Mouse (Mus musculus): Measurements from ENCODE around the gene Shroom3.

The Shroom3 gene

DNA sequence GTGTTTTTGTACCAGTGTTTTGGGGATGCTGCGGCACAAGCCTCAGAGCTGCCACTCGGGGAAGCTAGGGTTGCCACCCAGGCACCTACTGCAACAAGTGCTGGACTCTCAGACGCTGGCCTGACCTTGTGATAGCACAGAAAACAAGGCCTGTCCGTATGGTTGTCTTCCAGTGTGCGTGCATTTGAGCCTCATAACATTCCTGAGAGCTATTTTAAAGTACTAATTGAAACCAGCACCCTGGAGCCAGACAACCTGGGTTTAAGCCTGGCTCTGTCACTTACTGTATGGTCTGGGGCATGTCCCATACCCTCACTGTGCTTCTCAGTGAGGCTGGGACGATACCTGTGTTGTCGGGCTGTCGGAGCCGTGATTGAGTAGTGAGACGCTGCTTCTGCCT lies 276.1 kb downstream of the Shroom3 start:
- DNase-seq (ENCODE audit: inconsistent age in 2 of 2, low spot score in 1 of 2): no peak

DNA sequence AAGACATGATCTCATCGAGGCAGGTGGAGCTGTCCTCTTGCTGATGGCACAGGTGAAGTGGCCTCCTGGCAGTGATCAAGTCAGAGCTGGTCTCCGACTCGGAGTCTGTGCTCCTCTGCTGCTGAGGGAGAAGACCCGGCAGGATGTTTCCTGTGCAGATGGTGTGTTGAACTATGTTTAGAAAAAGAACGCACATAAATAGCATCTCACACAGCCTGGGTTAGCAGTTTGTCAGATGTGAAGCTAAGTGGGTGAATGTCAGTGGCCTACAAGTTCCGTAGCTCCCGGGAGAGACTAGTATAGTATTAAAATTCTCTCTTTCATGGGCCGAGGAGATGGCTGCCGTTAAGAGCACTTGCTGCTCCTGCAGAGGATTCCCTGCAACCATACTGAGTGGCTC lies 276.5 kb downstream of the Shroom3 start:
- no peak for DNase-seq (ENCODE audit: inconsistent age in 2 of 2, low spot score in 1 of 2)

DNA sequence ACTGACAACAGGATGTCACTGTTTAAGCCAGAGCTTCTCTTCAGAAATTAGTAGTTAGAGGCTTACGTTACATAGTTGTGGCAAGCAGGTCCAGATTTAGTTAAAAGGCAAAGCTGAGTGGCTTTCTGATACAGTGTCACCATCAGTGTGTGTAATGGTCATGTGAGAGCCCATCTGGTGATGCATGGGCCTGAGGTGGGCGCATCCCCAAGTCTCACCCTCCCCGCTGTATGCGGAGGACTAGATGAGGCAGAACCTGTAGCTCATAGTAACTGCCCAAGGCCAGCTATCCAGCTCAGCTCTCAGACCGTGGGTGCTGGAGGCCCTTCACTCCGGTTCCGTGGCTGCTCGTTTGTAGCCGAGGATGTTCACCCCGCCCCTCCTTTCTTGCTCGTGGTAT lies 278.1 kb downstream of the Shroom3 start:
- no peak for DNase-seq (ENCODE audit: inconsistent age in 2 of 2, low spot score in 1 of 2)

DNA sequence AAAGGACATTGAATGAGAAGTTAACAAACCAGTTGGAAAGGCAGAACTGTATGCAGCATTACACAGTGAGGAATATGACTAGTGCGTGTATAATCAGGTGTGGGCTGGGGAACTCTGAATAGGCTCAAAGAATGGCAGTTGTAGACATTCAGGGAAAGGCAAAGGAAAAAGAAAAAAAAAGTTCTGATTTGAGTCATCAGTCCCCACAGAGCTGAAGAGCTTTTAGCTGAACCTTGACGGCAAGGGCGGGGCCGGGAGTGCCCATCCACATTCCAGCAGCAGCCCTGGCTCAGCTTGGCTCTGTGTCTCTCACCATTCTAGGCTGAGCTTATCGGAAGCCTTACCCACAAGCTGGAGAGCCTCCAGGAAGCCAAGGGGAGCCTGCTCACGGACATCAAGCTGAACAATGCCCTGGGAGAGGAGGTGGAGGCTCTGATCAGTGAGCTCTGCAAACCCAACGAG lies 278.6 kb downstream of the Shroom3 start:
- DNase-seq (ENCODE audit: inconsistent age in 2 of 2, low spot score in 1 of 2): peak; percentile 62 to 74

DNA sequence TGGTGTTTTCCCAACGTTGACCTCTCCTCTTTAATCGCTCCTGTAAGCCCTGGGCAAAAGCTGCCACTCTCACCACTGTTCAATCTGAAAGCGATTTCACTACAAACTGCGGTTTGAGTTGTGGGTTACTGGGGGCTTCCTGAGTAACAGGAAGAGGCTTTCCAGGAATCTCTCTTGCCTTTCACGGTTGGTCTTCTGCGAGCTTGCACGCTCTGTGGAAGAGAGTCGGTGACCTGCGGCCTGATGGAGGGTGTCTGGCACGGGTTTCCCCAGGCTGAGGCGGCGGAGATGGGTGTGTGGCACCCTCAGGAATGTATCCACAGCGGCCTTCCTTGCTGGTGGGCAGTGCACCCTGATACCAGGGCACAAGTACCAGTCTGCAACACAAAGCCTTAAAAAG lies 281.5 kb downstream of the Shroom3 start:
- no peak for DNase-seq (ENCODE audit: inconsistent age in 2 of 2, low spot score in 1 of 2)

DNA sequence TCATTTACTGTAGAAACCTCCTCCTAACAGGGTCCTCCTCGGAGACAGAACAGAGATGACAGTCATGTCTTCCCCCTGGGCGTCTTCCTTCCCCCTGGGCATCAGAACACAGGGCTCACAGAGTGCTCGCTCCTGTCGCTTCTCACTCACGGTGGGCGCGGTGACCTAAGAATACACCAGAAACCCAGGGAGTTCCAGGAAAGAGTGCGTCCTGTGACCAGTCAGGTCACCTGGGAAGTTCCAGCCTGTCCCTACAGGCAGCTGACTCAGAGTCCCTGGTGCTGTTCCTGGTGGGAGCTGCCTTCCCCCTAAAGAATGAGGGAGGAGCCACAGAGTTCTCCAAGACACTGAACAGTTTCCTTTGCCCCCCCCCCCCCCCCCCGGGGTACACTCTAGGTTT lies 283.9 kb downstream of the Shroom3 start:
- no peak for DNase-seq (ENCODE audit: inconsistent age in 2 of 2, low spot score in 1 of 2)

DNA sequence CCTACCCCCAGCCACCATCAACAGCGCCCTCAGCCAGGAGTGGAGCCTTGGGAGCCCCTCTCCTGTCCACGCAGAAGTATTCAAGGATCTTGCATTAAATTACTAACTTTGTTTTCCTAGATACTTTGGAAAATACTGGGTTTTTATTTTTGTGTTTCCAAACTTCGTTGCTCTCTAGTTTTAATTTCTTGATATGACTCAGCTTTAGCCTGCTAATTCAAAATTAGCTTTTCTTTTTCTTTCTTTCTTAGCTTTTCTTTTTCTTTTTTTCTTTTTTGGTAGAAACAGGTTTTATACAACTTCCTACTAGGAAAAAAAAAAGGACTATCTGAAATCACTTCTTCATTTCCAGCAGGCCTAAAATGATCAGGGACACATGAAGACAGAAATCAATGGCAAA lies 284.7 kb downstream of the Shroom3 start:
- DNase-seq (ENCODE audit: inconsistent age in 2 of 2, low spot score in 1 of 2): no peak

DNA sequence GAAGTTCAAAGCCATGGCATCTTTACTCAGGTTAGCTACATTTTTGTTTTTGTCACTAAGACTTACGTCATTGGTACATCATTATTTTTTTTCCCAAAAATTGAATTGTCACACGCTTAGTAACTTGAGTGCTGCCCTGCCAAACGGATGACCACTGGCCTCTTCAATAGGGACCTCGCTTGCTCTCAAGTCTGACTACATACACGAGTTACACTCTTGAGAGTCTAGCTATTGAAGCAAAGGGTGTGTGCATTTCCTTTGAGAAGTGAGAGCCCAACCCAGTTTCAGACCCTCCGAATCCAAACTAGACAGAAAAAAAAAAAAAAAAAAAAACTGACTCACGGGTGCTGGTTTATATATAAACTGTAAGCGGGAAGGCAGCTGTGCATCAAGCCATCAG lies 286.2 kb downstream of the Shroom3 start:
- no peak for DNase-seq (ENCODE audit: inconsistent age in 2 of 2, low spot score in 1 of 2)

DNA sequence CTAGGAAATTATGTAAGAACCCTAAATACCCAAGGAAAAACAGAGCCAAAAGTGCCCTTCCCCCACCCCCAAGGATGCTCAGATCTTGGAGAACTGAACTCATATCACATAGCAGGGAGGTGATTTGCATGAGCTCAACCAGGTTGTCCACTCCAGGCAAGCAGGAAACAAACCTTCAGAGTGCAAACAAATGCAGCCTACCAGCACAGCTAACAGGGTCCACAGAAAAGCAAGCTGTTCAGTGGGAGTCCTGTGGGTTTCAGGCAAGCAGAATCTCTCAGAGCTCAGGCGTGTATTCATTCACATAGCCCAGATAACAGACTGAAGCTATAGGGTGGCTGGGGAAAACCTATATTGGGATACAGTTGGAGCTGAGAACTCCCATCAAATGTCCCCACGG lies 286.7 kb downstream of the Shroom3 start:
- no peak for DNase-seq (ENCODE audit: inconsistent age in 2 of 2, low spot score in 1 of 2)

DNA sequence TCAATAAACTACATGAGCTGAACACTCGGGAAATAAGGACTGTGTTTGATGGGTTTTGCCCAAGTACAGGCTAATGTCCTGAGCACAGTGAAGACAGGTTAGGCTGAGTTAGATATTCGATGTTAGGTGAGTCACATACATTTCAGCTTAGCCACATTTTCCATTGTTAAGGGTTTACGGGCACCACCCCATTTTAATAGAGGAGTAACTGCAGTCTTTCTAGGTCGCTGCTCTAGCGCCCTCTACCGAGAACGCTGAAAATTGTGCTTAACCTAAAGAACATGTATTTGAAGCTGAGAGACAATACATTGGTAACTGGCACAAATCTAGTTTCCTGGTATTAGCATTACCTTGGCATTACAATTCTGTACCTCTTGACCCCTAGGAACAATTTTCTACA lies 287.2 kb downstream of the Shroom3 start:
- peak in 1 of 2 experiments; percentile 52 for DNase-seq (ENCODE audit: inconsistent age in 2 of 2, low spot score in 1 of 2)

DNA sequence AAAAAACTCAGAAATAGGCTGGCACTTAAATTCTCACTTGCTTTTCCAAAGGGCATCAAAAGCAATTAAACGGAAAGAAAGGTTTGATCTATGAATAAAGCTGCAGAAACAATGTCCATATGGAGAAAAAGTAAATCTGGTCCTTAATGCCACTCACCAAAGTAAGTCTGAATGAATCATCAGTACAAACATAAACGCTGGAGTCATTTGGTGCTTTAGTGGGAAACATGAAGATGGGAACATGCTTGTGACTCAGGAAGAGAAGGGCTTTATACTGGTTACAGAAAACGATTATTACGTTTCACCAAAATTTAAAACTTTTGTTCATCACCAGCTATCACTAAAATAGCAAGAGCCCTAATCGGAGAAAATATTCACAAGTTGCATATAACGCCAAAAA lies 297.2 kb downstream of the Shroom3 start:
- no peak for DNase-seq (ENCODE audit: inconsistent age in 2 of 2, low spot score in 1 of 2)

DNA sequence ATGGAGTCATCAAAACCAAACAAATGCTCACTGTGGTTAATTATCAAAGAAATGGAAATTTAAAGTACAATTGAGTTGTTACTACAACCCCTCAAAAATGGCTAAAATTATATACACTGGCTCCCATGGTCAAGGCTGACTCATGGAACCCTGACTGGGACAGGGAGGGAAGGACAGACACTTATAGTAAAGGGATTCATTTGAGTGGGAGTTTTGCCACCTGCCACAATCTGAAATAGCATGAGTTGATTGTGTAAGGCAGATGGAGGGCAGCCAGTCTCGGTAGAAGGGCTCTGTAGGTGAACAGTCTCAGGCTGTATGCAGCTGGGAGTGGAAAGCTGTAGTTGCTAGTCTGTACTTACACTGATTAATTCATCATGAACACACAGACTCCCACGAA lies 297.6 kb downstream of the Shroom3 start:
- DNase-seq (ENCODE audit: inconsistent age in 2 of 2, low spot score in 1 of 2): no peak

DNA sequence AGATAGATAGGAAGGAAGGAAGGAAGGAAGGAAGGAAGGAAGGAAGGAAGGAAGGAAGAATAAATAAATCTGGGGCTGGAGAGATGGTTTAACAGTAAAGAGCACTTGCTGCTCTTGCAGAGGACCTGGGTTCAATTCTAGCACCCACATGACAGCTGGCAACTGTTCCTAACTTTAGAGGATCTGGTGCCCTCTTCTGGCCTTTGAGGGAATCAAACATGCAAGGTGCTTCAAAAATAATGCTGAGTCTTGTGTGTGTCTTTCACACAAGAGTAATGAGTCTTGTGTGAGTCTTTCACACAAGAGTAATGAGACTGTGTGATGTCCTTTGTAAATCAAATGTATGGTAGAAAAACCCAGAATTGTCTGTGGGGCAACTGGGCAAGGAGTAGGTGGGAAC lies 299.4 kb downstream of the Shroom3 start:
- DNase-seq (ENCODE audit: inconsistent age in 2 of 2, low spot score in 1 of 2): peak in 1 of 2 experiments; percentile 59

DNA sequence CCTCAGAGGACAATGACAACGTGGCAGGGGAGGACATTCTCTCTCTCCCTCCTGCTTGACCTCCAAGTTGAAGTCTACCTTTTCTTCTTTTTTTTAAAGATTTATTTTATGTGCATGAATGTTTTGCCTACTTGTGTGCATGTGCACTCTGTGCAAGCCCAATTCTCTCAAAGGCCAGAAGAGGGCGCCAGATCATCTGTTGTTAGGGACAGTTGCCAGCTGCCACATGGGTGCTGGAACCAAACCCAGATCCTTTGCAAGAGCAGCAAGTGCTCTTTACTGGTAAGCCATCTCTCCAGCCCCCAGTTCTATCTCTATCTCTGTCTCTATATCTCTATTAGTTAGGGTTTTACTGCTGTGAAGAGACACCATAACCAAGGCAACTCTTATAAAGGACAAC lies 300.7 kb downstream of the Shroom3 start:
- no peak for DNase-seq (ENCODE audit: inconsistent age in 2 of 2, low spot score in 1 of 2)

DNA sequence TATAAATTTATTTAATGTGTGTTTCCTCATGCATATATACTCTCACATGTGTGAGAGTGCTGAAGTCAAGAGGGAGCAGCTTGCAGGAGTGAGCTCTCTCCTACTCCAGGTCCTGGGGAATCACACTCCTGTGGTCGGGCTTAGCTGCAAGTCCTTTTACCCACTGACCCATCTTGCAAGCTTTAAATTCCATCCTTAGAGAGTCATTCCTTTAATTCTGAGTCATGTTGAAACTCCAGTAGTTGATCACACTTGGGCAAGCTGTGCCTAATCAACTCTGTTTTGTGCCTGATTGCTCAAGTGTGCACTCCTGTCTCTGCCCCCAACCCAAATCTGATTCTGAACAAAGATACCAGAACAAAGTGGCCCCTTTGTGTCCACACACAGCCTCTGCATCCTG lies 301.5 kb downstream of the Shroom3 start:
- no peak for DNase-seq (ENCODE audit: inconsistent age in 2 of 2, low spot score in 1 of 2)

DNA sequence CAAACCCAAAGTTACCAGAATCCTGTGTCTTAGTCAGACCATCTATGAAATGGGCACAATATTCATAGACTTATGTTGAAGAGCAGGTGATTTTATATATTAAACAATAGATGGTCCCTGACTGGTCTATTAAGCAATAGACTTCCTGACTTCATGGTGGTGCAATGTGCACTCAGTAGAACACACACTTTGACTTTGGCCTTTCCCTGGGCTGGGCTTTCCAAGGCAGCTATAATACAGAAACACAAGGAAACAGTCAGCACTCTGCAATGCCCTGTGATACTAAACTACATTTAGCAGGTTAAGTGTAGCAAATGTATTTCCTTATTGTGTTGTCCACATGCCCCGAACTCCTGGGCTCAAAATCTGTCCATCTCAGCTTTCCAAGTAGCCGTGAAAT lies 302.2 kb downstream of the Shroom3 start:
- DNase-seq (ENCODE audit: inconsistent age in 2 of 2, low spot score in 1 of 2): no peak

DNA sequence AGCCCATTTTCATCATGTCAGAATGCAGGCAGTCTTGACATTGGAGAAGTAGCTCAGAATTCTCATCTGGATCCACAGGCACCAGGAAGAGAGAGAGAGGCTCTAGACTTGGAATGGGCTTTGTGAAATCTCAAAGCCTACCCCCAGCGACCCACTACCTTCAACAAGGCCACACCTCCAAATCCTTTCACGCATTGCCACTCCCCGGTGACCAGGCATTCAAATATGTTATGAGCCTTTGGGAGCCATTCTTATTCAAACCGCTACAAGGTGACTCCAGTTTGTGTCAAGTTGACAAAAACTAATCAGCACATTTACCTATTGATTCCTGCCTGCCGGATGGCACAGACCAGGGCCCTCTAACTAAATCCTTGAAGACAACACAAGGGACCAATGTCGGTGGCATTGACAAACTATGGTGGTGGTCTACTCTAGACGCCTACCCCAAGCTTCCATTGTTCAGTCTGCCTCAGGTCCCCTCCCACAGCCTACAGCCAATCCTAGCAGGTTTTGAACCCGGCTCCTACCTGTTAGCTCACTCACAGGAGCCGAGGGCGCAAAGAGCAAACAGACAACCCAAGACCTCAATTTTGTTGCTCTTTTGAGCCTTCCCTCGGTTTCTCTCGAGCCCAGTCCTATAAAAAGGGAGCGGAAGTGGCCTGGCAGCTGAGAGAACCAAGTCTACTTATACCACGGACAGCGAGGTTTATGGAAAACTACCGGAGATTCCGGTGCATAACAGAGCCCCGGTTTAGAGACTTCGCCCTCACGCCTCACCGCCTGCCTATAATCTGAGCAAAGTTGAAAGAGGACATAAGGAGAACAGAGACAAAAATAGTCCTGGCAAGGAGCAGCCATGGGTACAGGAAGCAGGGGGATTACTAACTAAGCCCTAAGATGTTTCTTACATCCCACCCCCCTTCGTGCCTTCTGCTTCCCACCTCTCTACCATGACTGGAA lies 303.7 kb downstream of the Shroom3 start:
- DNase-seq (ENCODE audit: inconsistent age in 2 of 2, low spot score in 1 of 2): no peak

DNA sequence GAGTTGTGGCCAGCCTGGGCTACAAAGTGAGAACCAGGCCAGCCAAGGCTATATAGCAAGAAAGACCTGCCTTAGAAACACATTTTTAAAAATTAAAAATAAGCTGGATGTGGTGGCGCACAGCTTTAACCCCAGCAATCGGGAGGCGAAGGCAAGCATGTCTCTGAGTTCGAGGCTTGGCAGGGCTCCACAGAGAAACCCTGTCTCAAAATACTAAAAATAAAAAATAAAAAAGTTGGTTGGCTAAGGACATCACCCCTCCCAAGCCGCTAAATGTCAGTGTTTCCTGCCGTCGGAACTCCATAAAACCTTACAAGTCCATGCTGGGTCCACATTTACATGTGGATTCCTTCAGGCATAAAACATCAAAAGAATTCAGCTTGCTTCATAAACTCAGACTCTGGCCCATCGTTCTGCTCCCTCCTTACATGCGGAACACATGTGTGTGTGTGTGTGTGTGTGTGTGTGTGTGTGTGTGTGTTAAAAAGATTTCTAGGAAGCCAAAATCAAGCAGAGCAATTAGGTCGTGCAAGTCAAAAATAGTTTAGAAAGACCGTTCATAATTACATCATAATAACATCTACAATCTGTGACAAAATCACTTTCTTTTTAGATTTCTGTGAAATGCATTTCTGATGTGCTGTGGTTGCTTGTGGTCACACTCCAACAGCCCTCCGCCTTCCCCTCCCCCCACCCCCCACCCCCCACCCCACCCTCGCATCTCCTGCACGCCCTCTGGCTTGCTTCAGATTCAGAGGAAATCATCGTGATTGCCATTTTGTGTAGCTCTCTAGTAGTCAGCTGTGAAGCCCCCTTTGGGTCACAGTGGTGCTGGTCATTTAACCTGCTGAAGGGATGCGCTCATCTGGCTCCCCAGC lies 304.9 kb downstream of the Shroom3 start:
- no peak for DNase-seq (ENCODE audit: inconsistent age in 2 of 2, low spot score in 1 of 2)

DNA sequence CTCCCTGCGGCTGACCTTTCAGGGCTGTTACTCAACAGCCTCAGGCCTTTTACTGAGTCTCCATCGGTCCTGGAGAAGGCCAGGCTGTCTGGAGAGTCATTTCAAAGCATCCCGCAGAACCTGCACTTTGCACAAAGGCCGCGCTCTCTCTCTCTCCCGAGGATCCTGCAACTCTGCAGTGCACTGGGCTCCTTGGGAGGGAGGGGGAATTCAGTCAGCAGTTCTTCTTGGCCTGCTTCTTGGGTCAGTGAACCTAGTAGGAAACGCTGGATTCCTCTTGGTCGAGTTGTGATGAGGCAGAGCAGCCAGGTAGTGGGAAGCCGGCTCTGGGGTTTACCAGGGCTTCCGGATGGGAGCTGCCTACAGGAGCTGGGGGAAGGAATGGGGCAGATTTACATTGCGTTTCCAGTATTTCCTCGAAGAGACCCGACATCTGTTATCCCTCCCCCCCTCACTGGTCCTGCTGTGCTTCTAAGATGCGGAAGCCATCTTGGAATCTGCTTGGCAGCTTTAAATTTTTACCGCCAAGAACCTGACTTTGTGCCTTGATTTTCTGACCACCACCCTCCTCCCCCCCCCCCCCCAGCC lies 305.6 kb downstream of the Shroom3 start:
- no peak for DNase-seq (ENCODE audit: inconsistent age in 2 of 2, low spot score in 1 of 2)

DNA sequence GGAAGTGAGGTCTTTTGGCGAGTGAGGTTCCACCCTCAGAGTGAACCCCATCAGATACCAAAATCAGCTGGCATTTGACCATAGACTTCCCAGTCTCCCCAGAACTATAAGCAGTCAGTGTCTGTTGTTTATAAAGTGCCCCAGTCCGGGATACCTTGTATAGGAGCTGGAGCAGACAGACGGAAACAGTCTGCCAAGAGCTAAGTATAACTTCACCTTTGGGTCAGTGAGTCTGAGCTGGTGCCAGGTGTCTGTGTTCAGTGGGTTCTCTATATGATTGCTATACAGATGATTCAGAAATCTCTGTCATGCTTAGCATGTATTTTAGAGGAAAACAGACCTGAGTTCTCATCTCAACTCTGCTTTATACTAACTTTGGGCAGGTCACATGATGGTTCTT lies 308.9 kb downstream of the Shroom3 start:
- DNase-seq (ENCODE audit: inconsistent age in 2 of 2, low spot score in 1 of 2): no peak

DNA sequence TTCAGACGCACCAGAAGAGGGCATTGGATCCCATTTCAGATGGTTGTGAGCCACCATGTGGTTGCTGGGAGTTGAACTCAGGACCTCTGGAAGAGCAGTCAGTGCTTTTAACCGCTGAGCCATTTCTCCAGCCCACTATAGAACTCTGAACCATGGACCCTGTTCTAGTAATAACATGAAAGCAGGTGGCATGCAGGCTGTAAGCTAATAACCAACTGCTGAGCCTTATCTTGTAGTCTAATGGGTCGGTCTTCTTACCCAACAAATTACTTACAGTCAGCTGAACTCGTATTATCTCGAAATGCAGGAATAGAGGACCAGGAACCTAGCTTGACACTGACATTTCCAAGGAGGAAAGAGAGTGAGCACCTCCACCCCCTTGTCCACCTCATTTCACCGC lies 311.1 kb downstream of the Shroom3 start:
- DNase-seq (ENCODE audit: inconsistent age in 2 of 2, low spot score in 1 of 2): no peak

DNA sequence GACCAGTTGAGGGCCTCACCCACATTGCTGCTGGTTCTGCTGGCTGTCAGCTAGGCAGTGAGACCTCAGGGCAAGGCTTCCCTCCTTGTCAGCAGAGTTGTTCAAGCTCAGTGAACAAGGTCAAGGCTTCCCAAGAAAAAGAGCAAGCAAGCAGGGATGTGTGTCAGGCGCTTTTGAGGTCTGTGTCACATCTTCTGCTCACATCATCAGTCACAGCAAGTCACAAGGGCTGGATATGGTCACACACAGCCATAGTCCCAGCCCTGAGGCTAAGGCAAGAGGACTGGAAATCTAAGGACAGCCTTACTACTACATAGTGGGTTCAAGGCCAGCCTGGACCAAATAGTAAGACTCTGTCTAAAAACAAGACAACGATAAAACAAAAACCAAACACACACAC lies 311.6 kb downstream of the Shroom3 start:
- peak in 1 of 2 experiments; percentile 55 for DNase-seq (ENCODE audit: inconsistent age in 2 of 2, low spot score in 1 of 2)
